Mouse (Mus musculus) ES-E14 (cell line): ENCODE data around the gene Ldlrap1.

Experiments
- CHD2 ChIP-seq: IDR thresholded peaks from 2 replicates; pipeline ENCODE4 v1.6.1; 2014; ENCODE audit warnings: mild to moderate bottlenecking, low read depth, low read length, inconsistent platforms
- HCFC1 ChIP-seq: IDR thresholded peaks from 2 replicates; pipeline ENCODE4 v1.6.1; 2012; ENCODE audit warnings: low read length, inconsistent platforms, borderline replicate concordance; ENCODE audit not compliant: insufficient read depth
- MAFK ChIP-seq: IDR thresholded peaks from 2 replicates; pipeline ENCODE4 v1.6.1; 2014; ENCODE audit warnings: mild to moderate bottlenecking, low read depth, low read length, inconsistent platforms; ENCODE audit not compliant: insufficient read depth
- ZC3H11A ChIP-seq: IDR thresholded peaks from 2 replicates; pipeline ENCODE4 v1.6.1; 2012; ENCODE audit warnings: low read depth, mild to moderate bottlenecking, inconsistent platforms, low read length, borderline replicate concordance
- ZNF384 ChIP-seq: IDR thresholded peaks from 2 replicates; pipeline ENCODE4 v1.6.1; 2012; ENCODE audit warnings: low read depth, low read length, inconsistent platforms

- TF ChIP-seq MAFK = no peak
- TF ChIP-seq HCFC1 = no peak
- no peak for TF ChIP-seq ZC3H11A
- no peak for TF ChIP-seq ZNF384
- no peak for TF ChIP-seq CHD2
These were observed 23.9 kb upstream of the Ldlrap1 start for GRCm38 (mm10) chr4:134791731-134792130.
